Mouse (Mus musculus): ENCODE results near the gene Gng7. TPM values are rescaled to one million over a fixed set of nuclear protein-coding genes. Genes with fewer than 3 reads are reported as not detected.

Gng7 gene
- polyA plus RNA-seq, 1 experiment from 2014 or later = 5.7 TPM

GRCm38 (mm10) chr10:80966296-80966695 lies 48.4 kb downstream of the Gng7 start:
- ATAC-seq (ENCODE audit: insufficient read depth) = no peak
- TF ChIP-seq CTCF (IDR thresholded peaks at IDR 0.05; ENCODE audit: low read depth) = no peak
- H3K4me2 ChIP-seq = no peak overlapping the region
- H3K4me1 ChIP-seq (ENCODE audit: insufficient read depth) = peaks cover 47% of the 10 kb centered on the region
- DNase-seq = peak; percentile 43
- 18% methylated on average over 12 of the region's 12 CpGs for WGBS
- H3K27me3 ChIP-seq (ENCODE audit: insufficient read depth, low read length) = no peaks in the 10 kb centered on the region
- H3K4me3 ChIP-seq (ENCODE audit: low read depth, low read length) = no peak overlapping the region
- H3K9me3 ChIP-seq (ENCODE audit: low read depth, low read length) = no peaks in the 10 kb centered on the region
- no peak overlapping the region for H3K27ac ChIP-seq (ENCODE audit: low read depth)
- H3K9ac ChIP-seq = no peak overlapping the region
- H3K36me3 ChIP-seq (ENCODE audit: insufficient read depth) = no peaks in the 10 kb centered on the region

GRCm38 (mm10) chr10:80963031-80963975 lies 51.4 kb downstream of the Gng7 start:
- peak; percentile 45 for ATAC-seq (ENCODE audit: insufficient read depth)
- WGBS = 17% methylated on average over 12 of the region's 12 CpGs
- peaks cover 57% of the 10 kb centered on the region for H3K4me1 ChIP-seq (ENCODE audit: insufficient read depth)
- H3K9me3 ChIP-seq (ENCODE audit: low read depth, low read length) = no peaks in the 10 kb centered on the region
- H3K4me2 ChIP-seq = peak overlapping the region; percentile 28; the same call in 1 of the 2 replicates
- H3K27ac ChIP-seq (ENCODE audit: low read depth) = peak overlapping the region; percentile 95
- no peaks in the 10 kb centered on the region for H3K36me3 ChIP-seq (ENCODE audit: insufficient read depth)
- no peaks in the 10 kb centered on the region for H3K27me3 ChIP-seq (ENCODE audit: insufficient read depth, low read length)
- DNase-seq = peak; percentile 83
- TF ChIP-seq CTCF (IDR thresholded peaks at IDR 0.05; ENCODE audit: low read depth) = no peak; the same call in 1 of the 2 replicates
- H3K9ac ChIP-seq = peak overlapping the region; percentile 4; the same call in 1 of the 2 replicates
- H3K4me3 ChIP-seq (ENCODE audit: low read depth, low read length) = no peak overlapping the region

GRCm38 (mm10) chr10:80962585-80962984 lies 52.2 kb downstream of the Gng7 start:
- Histone ChIP-seq H3K4me1 (ENCODE audit: insufficient read depth) (peaks cover 54% of the 10 kb centered on the region), H3K36me3 (ENCODE audit: insufficient read depth) (no peaks in the 10 kb centered on the region), H3K4me2 (0 out of 2 replicates have a peak overlapping the region, but pooled peaks have one; percentile 15), H3K27ac (ENCODE audit: low read depth) (peak overlapping the region; percentile 95), H3K4me3 (ENCODE audit: low read depth, low read length) (no peak overlapping the region), H3K27me3 (ENCODE audit: insufficient read depth, low read length) (no peaks in the 10 kb centered on the region), H3K9me3 (ENCODE audit: low read depth, low read length) (no peaks in the 10 kb centered on the region), H3K9ac (no peak overlapping the region; the same call in 1 of the 2 replicates)
- peak; percentile 67 for DNase-seq
- no peak for TF ChIP-seq CTCF (IDR thresholded peaks at IDR 0.05; ENCODE audit: low read depth)
- 0 out of 2 replicates have a peak, but pooled peaks have one; percentile 8 for ATAC-seq (ENCODE audit: insufficient read depth)
- WGBS = 26% methylated on average over 5 of the region's 5 CpGs

GRCm38 (mm10) chr10:80962051-80962472 lies 52.7 kb downstream of the Gng7 start:
- Histone ChIP-seq H3K9me3 (ENCODE audit: low read depth, low read length) (no peaks in the 10 kb centered on the region), H3K36me3 (ENCODE audit: insufficient read depth) (no peaks in the 10 kb centered on the region), H3K27ac (ENCODE audit: low read depth) (peak overlapping the region; percentile 95), H3K27me3 (ENCODE audit: insufficient read depth, low read length) (no peaks in the 10 kb centered on the region), H3K9ac (no peak overlapping the region), H3K4me3 (ENCODE audit: low read depth, low read length) (no peak overlapping the region), H3K4me1 (ENCODE audit: insufficient read depth) (peaks cover 49% of the 10 kb centered on the region), H3K4me2 (0 out of 2 replicates have a peak overlapping the region, but pooled peaks have one; percentile 15)
- 8% methylated on average over 10 of the region's 10 CpGs for WGBS
- no peak for TF ChIP-seq CTCF (IDR thresholded peaks at IDR 0.05; ENCODE audit: low read depth)
- DNase-seq (peak; percentile 78), ATAC-seq (ENCODE audit: insufficient read depth) (peak; percentile 29; the same call in 1 of the 2 replicates)

GRCm38 (mm10) chr10:80960551-80961508 lies 53.9 kb downstream of the Gng7 start:
- no peaks in the 10 kb centered on the region for H3K27me3 ChIP-seq (ENCODE audit: insufficient read depth, low read length)
- no peaks in the 10 kb centered on the region for H3K9me3 ChIP-seq (ENCODE audit: low read depth, low read length)
- DNase-seq (peak; percentile 85), ATAC-seq (ENCODE audit: insufficient read depth) (peak; percentile 69)
- peak overlapping the region; percentile 95 for H3K27ac ChIP-seq (ENCODE audit: low read depth)
- H3K4me2 ChIP-seq = peak overlapping the region; percentile 44
- H3K4me3 ChIP-seq (ENCODE audit: low read depth, low read length) = no peak overlapping the region
- H3K4me1 ChIP-seq (ENCODE audit: insufficient read depth) = peaks cover 43% of the 10 kb centered on the region
- H3K36me3 ChIP-seq (ENCODE audit: insufficient read depth) = no peaks in the 10 kb centered on the region
- peak; percentile 57 for TF ChIP-seq CTCF (IDR thresholded peaks at IDR 0.05; ENCODE audit: low read depth)
- H3K9ac ChIP-seq = no peak overlapping the region
- 16% methylated on average over 12 of the region's 16 CpGs for WGBS

GRCm38 (mm10) chr10:80958979-80959637 lies 55.6 kb downstream of the Gng7 start:
- TF ChIP-seq CTCF (IDR thresholded peaks at IDR 0.05; ENCODE audit: low read depth) = no peak
- H3K9me3 ChIP-seq (ENCODE audit: low read depth, low read length) = no peaks in the 10 kb centered on the region
- ATAC-seq (ENCODE audit: insufficient read depth) (no peak), DNase-seq (no peak)
- WGBS = 93% methylated on average over 5 of the region's 5 CpGs
- no peak overlapping the region for H3K27ac ChIP-seq (ENCODE audit: low read depth)
- H3K4me3 ChIP-seq (ENCODE audit: low read depth, low read length) = no peak overlapping the region
- peaks cover 40% of the 10 kb centered on the region for H3K4me1 ChIP-seq (ENCODE audit: insufficient read depth)
- H3K36me3 ChIP-seq (ENCODE audit: insufficient read depth) = no peaks in the 10 kb centered on the region
- no peak overlapping the region for H3K9ac ChIP-seq
- H3K27me3 ChIP-seq (ENCODE audit: insufficient read depth, low read length) = no peaks in the 10 kb centered on the region
- H3K4me2 ChIP-seq = no peak overlapping the region
